Mouse (Mus musculus): ENCODE results near the gene Fgfr2. TPM values are rescaled to one million over a fixed set of nuclear protein-coding genes. Genes with fewer than 3 reads are reported as not detected.

The Fgfr2 gene
- polyA plus RNA-seq, 1 experiment from 2014 or later: 67.0 TPM

- no peak overlapping the region for H3K4me2 ChIP-seq (replicated peaks)
- H3K9ac ChIP-seq: no peak overlapping the region
- H3K27me3 ChIP-seq (replicated peaks): peaks cover 9% of the 10 kb centered on the region; the same call in 1 of the 2 replicates
- WGBS: 27% methylated on average over 10 of the region's 10 CpGs
- H3K9me3 ChIP-seq: no peaks in the 10 kb centered on the region
- no peaks in the 10 kb centered on the region for H3K36me3 ChIP-seq
- H3K4me3 ChIP-seq (replicated peaks): no peak overlapping the region
- ATAC-seq: no peak
- no peaks in the 10 kb centered on the region for H3K4me1 ChIP-seq (replicated peaks)
- no peak overlapping the region for H3K27ac ChIP-seq
Observed at GRCm38 (mm10) chr7:131777461-131778270, 1345.5 kb downstream of the Fgfr2 start.

- WGBS: 60% methylated on average over 16 of the region's 16 CpGs
- H3K4me1 ChIP-seq (replicated peaks): no peaks in the 10 kb centered on the region
- H3K4me2 ChIP-seq (replicated peaks): no peak overlapping the region
- no peaks in the 10 kb centered on the region for H3K36me3 ChIP-seq
- H3K9ac ChIP-seq: no peak overlapping the region
- H3K27ac ChIP-seq: no peak overlapping the region
- H3K4me3 ChIP-seq (replicated peaks): no peak overlapping the region
- H3K9me3 ChIP-seq: no peaks in the 10 kb centered on the region
- H3K27me3 ChIP-seq (replicated peaks): peaks cover 9% of the 10 kb centered on the region; the same call in 1 of the 2 replicates
- no peak for ATAC-seq
Observed at GRCm38 (mm10) chr7:131776191-131776752, 1346.9 kb downstream of the Fgfr2 start.

GRCm38 (mm10) chr7:131757922-131758321 is 1365.2 kb downstream of the Fgfr2 start:
- Histone ChIP-seq H3K4me1 (replicated peaks) (no peaks in the 10 kb centered on the region), H3K4me3 (replicated peaks) (no peak overlapping the region), H3K36me3 (no peaks in the 10 kb centered on the region), H3K9me3 (no peaks in the 10 kb centered on the region), H3K27ac (no peak overlapping the region), H3K9ac (no peak overlapping the region), H3K27me3 (replicated peaks) (no peaks in the 10 kb centered on the region), H3K4me2 (replicated peaks) (no peak overlapping the region)
- WGBS: 91% methylated on average over 3 of the region's 3 CpGs
- ATAC-seq: no peak

GRCm38 (mm10) chr7:131747152-131748010 is 1375.8 kb downstream of the Fgfr2 start:
- Histone ChIP-seq H3K27ac (no peak overlapping the region), H3K27me3 (replicated peaks) (no peaks in the 10 kb centered on the region), H3K9me3 (no peaks in the 10 kb centered on the region), H3K4me2 (replicated peaks) (no peak overlapping the region), H3K9ac (no peak overlapping the region), H3K4me3 (replicated peaks) (no peak overlapping the region), H3K36me3 (no peaks in the 10 kb centered on the region), H3K4me1 (replicated peaks) (0 out of 2 replicates have a peak, but pooled peaks cover 2% of the 10 kb centered on the region)
- ATAC-seq: no peak
- 64% methylated on average over 16 of the region's 16 CpGs for WGBS

GRCm38 (mm10) chr7:131746752-131747151 is 1376.4 kb downstream of the Fgfr2 start:
- no peaks in the 10 kb centered on the region for H3K9me3 ChIP-seq
- H3K9ac ChIP-seq: no peak overlapping the region
- peak; percentile 49; the same call in 1 of the 2 replicates for ATAC-seq
- H3K36me3 ChIP-seq: no peaks in the 10 kb centered on the region
- 0 out of 2 replicates have a peak, but pooled peaks cover 2% of the 10 kb centered on the region for H3K4me1 ChIP-seq (replicated peaks)
- no peaks in the 10 kb centered on the region for H3K27me3 ChIP-seq (replicated peaks)
- no peak overlapping the region for H3K4me3 ChIP-seq (replicated peaks)
- 15% methylated on average over 9 of the region's 9 CpGs for WGBS
- no peak overlapping the region for H3K4me2 ChIP-seq (replicated peaks)
- no peak overlapping the region for H3K27ac ChIP-seq

- 62% methylated on average over 8 of the region's 8 CpGs for WGBS
- H3K27ac ChIP-seq: no peak overlapping the region
- no peak overlapping the region for H3K9ac ChIP-seq
Observed at GRCm38 (mm10) chr7:131743193-131743592, 1380.0 kb downstream of the Fgfr2 start.

GRCm38 (mm10) chr7:131722783-131723575 is 1400.2 kb downstream of the Fgfr2 start:
- ATAC-seq: no peak
- no peaks in the 10 kb centered on the region for H3K9me3 ChIP-seq
- no peaks in the 10 kb centered on the region for H3K36me3 ChIP-seq
- H3K9ac ChIP-seq: no peak overlapping the region
- H3K27me3 ChIP-seq (replicated peaks): no peaks in the 10 kb centered on the region
- no peaks in the 10 kb centered on the region for H3K4me1 ChIP-seq (replicated peaks)
- H3K4me2 ChIP-seq (replicated peaks): no peak overlapping the region
- WGBS: 49% methylated on average over 9 of the region's 9 CpGs
- no peak overlapping the region for H3K4me3 ChIP-seq (replicated peaks)
- H3K27ac ChIP-seq: no peak overlapping the region

More at GRCm38 (mm10) chr7:131743193-131743592, 1380.0 kb downstream of the Fgfr2 start:
- Histone ChIP-seq H3K4me3 (replicated peaks) (no peak overlapping the region), H3K4me2 (replicated peaks) (no peak overlapping the region), H3K36me3 (no peaks in the 10 kb centered on the region), H3K27me3 (replicated peaks) (no peaks in the 10 kb centered on the region), H3K9me3 (no peaks in the 10 kb centered on the region), H3K4me1 (replicated peaks) (0 out of 2 replicates have a peak, but pooled peaks cover 2% of the 10 kb centered on the region)
- no peak for ATAC-seq

GRCm38 (mm10) chr7:131722316-131722715 is 1400.8 kb downstream of the Fgfr2 start:
- no peak overlapping the region for H3K9ac ChIP-seq
- H3K4me3 ChIP-seq (replicated peaks): no peak overlapping the region
- no peak overlapping the region for H3K27ac ChIP-seq
- H3K4me1 ChIP-seq (replicated peaks): no peaks in the 10 kb centered on the region
- no peaks in the 10 kb centered on the region for H3K36me3 ChIP-seq
- 67% methylated on average over 4 of the region's 4 CpGs for WGBS
- no peak for ATAC-seq
- H3K4me2 ChIP-seq (replicated peaks): no peak overlapping the region
- H3K27me3 ChIP-seq (replicated peaks): no peaks in the 10 kb centered on the region
- H3K9me3 ChIP-seq: no peaks in the 10 kb centered on the region

- H3K27ac ChIP-seq: no peak overlapping the region
- H3K4me3 ChIP-seq (replicated peaks): no peak overlapping the region
- no peak overlapping the region for H3K9ac ChIP-seq
- H3K27me3 ChIP-seq (replicated peaks): no peaks in the 10 kb centered on the region
- no peaks in the 10 kb centered on the region for H3K4me1 ChIP-seq (replicated peaks)
- no peak overlapping the region for H3K4me2 ChIP-seq (replicated peaks)
- no peak for ATAC-seq
- no peaks in the 10 kb centered on the region for H3K9me3 ChIP-seq
- WGBS: 47% methylated on average over 3 of the region's 3 CpGs
- H3K36me3 ChIP-seq: no peaks in the 10 kb centered on the region
Observed at GRCm38 (mm10) chr7:131718280-131718679, 1404.9 kb downstream of the Fgfr2 start.

GRCm38 (mm10) chr7:131713076-131713475 is 1410.1 kb downstream of the Fgfr2 start:
- no peak overlapping the region for H3K27ac ChIP-seq
- H3K4me3 ChIP-seq (replicated peaks): no peak overlapping the region
- no peaks in the 10 kb centered on the region for H3K9me3 ChIP-seq
- H3K36me3 ChIP-seq: no peaks in the 10 kb centered on the region
- 84% methylated on average over 9 of the region's 9 CpGs for whole genome bisulfite sequencing
- ATAC-seq: no peak
- H3K9ac ChIP-seq: no peak overlapping the region
- no peaks in the 10 kb centered on the region for H3K27me3 ChIP-seq (replicated peaks)
- no peaks in the 10 kb centered on the region for H3K4me1 ChIP-seq (replicated peaks)
- no peak overlapping the region for H3K4me2 ChIP-seq (replicated peaks)

GRCm38 (mm10) chr7:131696889-131697288 is 1426.3 kb downstream of the Fgfr2 start:
- Histone ChIP-seq H3K9ac (no peak overlapping the region), H3K9me3 (no peaks in the 10 kb centered on the region), H3K27me3 (replicated peaks) (no peaks in the 10 kb centered on the region), H3K4me3 (replicated peaks) (no peak overlapping the region), H3K4me1 (replicated peaks) (no peaks in the 10 kb centered on the region), H3K36me3 (no peaks in the 10 kb centered on the region), H3K4me2 (replicated peaks) (no peak overlapping the region), H3K27ac (no peak overlapping the region)
- ATAC-seq: no peak
- WGBS: 35% methylated on average over 3 of the region's 3 CpGs
